Mouse (Mus musculus) ES-Bruce4 (cell line): ENCODE measurements around the gene Apln. TPM values are rescaled to one million over a fixed set of nuclear protein-coding genes. Genes with fewer than 3 reads are reported as not detected.
A peak's percentile ranks its signal among the peaks of the same experiment; 100 is the strongest.

Experiments used
- H3K27ac ChIP-seq: 2 replicates; pipeline ENCODE4 v1.5.1; 2012; ENCODE audit warnings: low read length, inconsistent platforms; ENCODE audit not compliant: insufficient read depth
- H3K27me3 ChIP-seq: 2 replicates; pipeline ENCODE4 v1.6.1; 2012; ENCODE audit warnings: mild to moderate bottlenecking, low read length, inconsistent platforms; ENCODE audit not compliant: control insufficient read depth, poor library complexity, insufficient read depth, severe bottlenecking
- H3K36me3 ChIP-seq: 2 replicates; pipeline ENCODE4 v1.6.1; 2012; ENCODE audit warnings: inconsistent platforms, mild to moderate bottlenecking, low read length, moderate library complexity; ENCODE audit not compliant: control insufficient read depth, poor library complexity, insufficient read depth, severe bottlenecking
- H3K4me1 ChIP-seq: one replicate; pipeline ENCODE4 v1.8.1; 2011; ENCODE audit warnings: low read length; ENCODE audit not compliant: control insufficient read depth, insufficient read depth
- H3K4me3 ChIP-seq: 2 replicates; pipeline ENCODE4 v1.5.1; 2011; ENCODE audit warnings: low read depth, mild to moderate bottlenecking, low read length
- H3K9ac ChIP-seq: 2 replicates; pipeline ENCODE4 v1.6.1; 2012; ENCODE audit warnings: low read depth, mild to moderate bottlenecking, inconsistent platforms; ENCODE audit not compliant: poor library complexity, severe bottlenecking
- H3K9me3 ChIP-seq: replicated peaks from 2 replicates; pipeline ENCODE4 v1.6.1; 2012; ENCODE audit warnings: mild to moderate bottlenecking, low read length, inconsistent platforms; ENCODE audit not compliant: control insufficient read depth, poor library complexity, insufficient read depth, severe bottlenecking
- CTCF ChIP-seq: IDR thresholded peaks from one replicate; pipeline ENCODE4 v1.8.1; 2011; ENCODE audit warnings: low read depth, low read length
- EP300 ChIP-seq: IDR thresholded peaks from 2 replicates; pipeline ENCODE4 v1.6.1; 2011; ENCODE audit warnings: low read depth, low read length; ENCODE audit not compliant: insufficient read depth
- POLR2A ChIP-seq: IDR thresholded peaks from one replicate; pipeline ENCODE4 v1.8.1; 2011; ENCODE audit warnings: low read length; ENCODE audit not compliant: insufficient read depth
- polyA plus RNA-seq: library from polyadenylated mRNA; stranded (reverse); fragments of >200 nt; gene quantifications from 2 replicates; pipeline ENCODE4 v1.2.4, GENCODE M21; 2011; ENCODE audit warnings: low read depth; ENCODE audit not compliant: missing spikeins, insufficient read depth, insufficient read length

Apln gene
- polyA plus RNA-seq, 1 experiment: 0.82 TPM

- Histone ChIP-seq H3K36me3 (no peaks in the 10 kb centered on the region), H3K27me3 (peaks cover 7% of the 10 kb centered on the region; the same call in 1 of the 2 replicates), H3K4me3 (no peak overlapping the region), H3K4me1 (no peaks in the 10 kb centered on the region), H3K27ac (no peak overlapping the region), H3K9me3 (no peaks in the 10 kb centered on the region), H3K9ac (no peak overlapping the region)
- TF ChIP-seq CTCF: no peak
- no peak for TF ChIP-seq POLR2A
- TF ChIP-seq EP300: no peak
Measured at GRCm38 (mm10) chrX:48030593-48030992, 4.1 kb downstream of the Apln start.

GRCm38 (mm10) chrX:48022811-48023210 lies 11.8 kb downstream of the Apln start:
- TF ChIP-seq POLR2A (no peak), CTCF (no peak), EP300 (no peak)
- H3K27me3 ChIP-seq: no peaks in the 10 kb centered on the region
- H3K9me3 ChIP-seq: no peaks in the 10 kb centered on the region
- no peak overlapping the region for H3K9ac ChIP-seq
- no peak overlapping the region for H3K27ac ChIP-seq
- no peaks in the 10 kb centered on the region for H3K4me1 ChIP-seq
- no peak overlapping the region for H3K4me3 ChIP-seq
- no peaks in the 10 kb centered on the region for H3K36me3 ChIP-seq

- no peaks in the 10 kb centered on the region for H3K27me3 ChIP-seq
- H3K9ac ChIP-seq: no peak overlapping the region
- no peak for TF ChIP-seq POLR2A
- TF ChIP-seq CTCF: peak; percentile 69
- no peaks in the 10 kb centered on the region for H3K4me1 ChIP-seq
- H3K4me3 ChIP-seq: no peak overlapping the region
- H3K36me3 ChIP-seq: no peaks in the 10 kb centered on the region
- H3K9me3 ChIP-seq: no peaks in the 10 kb centered on the region
- no peak overlapping the region for H3K27ac ChIP-seq
Measured at GRCm38 (mm10) chrX:48019940-48020339, 14.7 kb downstream of the Apln start.

GRCm38 (mm10) chrX:48019359-48019758 lies 15.3 kb downstream of the Apln start:
- TF ChIP-seq CTCF (no peak), EP300 (no peak), POLR2A (no peak)
- H3K9me3 ChIP-seq: no peaks in the 10 kb centered on the region
- no peak overlapping the region for H3K4me3 ChIP-seq
- H3K36me3 ChIP-seq: no peaks in the 10 kb centered on the region
- no peaks in the 10 kb centered on the region for H3K4me1 ChIP-seq
- no peak overlapping the region for H3K9ac ChIP-seq
- no peaks in the 10 kb centered on the region for H3K27me3 ChIP-seq
- no peak overlapping the region for H3K27ac ChIP-seq

GRCm38 (mm10) chrX:48016906-48017601 lies 17.6 kb downstream of the Apln start:
- Histone ChIP-seq H3K9ac (no peak overlapping the region), H3K4me3 (no peak overlapping the region), H3K4me1 (no peaks in the 10 kb centered on the region), H3K36me3 (no peaks in the 10 kb centered on the region), H3K27ac (no peak overlapping the region), H3K9me3 (no peaks in the 10 kb centered on the region), H3K27me3 (no peaks in the 10 kb centered on the region)
- TF ChIP-seq CTCF: no peak
- TF ChIP-seq POLR2A: no peak
- no peak for TF ChIP-seq EP300

GRCm38 (mm10) chrX:48011656-48012055 lies 23.0 kb downstream of the Apln start:
- Histone ChIP-seq H3K27ac (no peak overlapping the region), H3K4me3 (no peak overlapping the region), H3K27me3 (no peaks in the 10 kb centered on the region), H3K9ac (no peak overlapping the region), H3K36me3 (no peaks in the 10 kb centered on the region), H3K4me1 (no peaks in the 10 kb centered on the region), H3K9me3 (no peaks in the 10 kb centered on the region)
- no peak for TF ChIP-seq CTCF
- TF ChIP-seq EP300: no peak
- no peak for TF ChIP-seq POLR2A
